Mouse (Mus musculus): ENCODE measurements around the gene Vmn2r25. TPM values are rescaled to one million over a fixed set of nuclear protein-coding genes. Genes with fewer than 3 reads are reported as not detected.
"Not testable (repeated sequence)": the region's sequence is repeated elsewhere in the genome, so short reads cannot be mapped to it uniquely, and the experiment has no call there.

Vmn2r25 gene
- polyA plus RNA-seq (2015; fragmentation: Nextera tagmentation; extraction: Ambion mirVana): not detected in 2 replicates

- not testable (repeated sequence) for ATAC-seq (ENCODE audit: low read depth); H3K4me2 ChIP-seq; H3K4me3 ChIP-seq (replicated peaks); H3K27me3 ChIP-seq; H3K27ac ChIP-seq; H3K4me1 ChIP-seq (replicated peaks); H3K9ac ChIP-seq; DNase-seq; H3K36me3 ChIP-seq; H3K9me3 ChIP-seq (replicated peaks)
- 60% methylated on average over 2 of the region's 2 CpGs for WGBS (ENCODE audit: insufficient replicate concordance)
Measured at GRCm38 (mm10) chr6:123853363-123853762, at the start of gene Vmn2r25. Vmn2r25 (minus strand) TSS chr6:123853463.

GRCm38 (mm10) chr6:123819951-123820350 is 33.3 kb downstream of the Vmn2r25 start:
- no peak overlapping the region for H3K27ac ChIP-seq
- H3K4me3 ChIP-seq (replicated peaks): no peak overlapping the region
- no peak for DNase-seq
- peaks cover 4% of the 10 kb centered on the region; the same call in 1 of the 2 replicates for H3K9me3 ChIP-seq (replicated peaks)
- no peak overlapping the region for H3K4me2 ChIP-seq
- no peaks in the 10 kb centered on the region for H3K36me3 ChIP-seq
- no peaks in the 10 kb centered on the region for H3K27me3 ChIP-seq
- no peak for ATAC-seq (ENCODE audit: low read depth)
- no peaks in the 10 kb centered on the region for H3K4me1 ChIP-seq (replicated peaks)
- WGBS (ENCODE audit: insufficient replicate concordance): 54% methylated on average over 8 of the region's 8 CpGs
- no peak overlapping the region for H3K9ac ChIP-seq

GRCm38 (mm10) chr6:123810291-123810690 is 43.0 kb downstream of the Vmn2r25 start:
- not testable (repeated sequence) for ATAC-seq (ENCODE audit: low read depth)

DNA sequence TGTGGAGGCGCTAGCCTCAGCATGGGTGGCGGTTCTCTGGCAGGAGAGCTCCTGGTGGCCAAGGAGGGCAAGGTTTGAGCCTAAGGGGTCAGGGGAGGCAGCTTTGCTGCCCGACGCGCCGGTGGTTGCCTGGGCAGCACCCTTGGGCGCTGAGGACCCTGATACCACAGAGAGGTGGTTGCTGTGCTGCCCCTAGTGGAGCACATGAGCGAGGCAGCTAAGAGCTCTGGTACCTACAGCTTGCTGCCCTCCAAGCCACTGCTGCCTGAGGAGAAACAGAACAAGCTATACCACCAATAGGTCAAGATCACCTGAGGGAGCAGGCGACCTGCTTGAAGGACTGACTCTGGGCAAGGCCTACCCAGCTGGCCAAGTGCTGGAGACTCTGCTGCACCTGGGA is 59.5 kb downstream of the Vmn2r25 start:
- Histone ChIP-seq H3K4me3 (replicated peaks) (no peak overlapping the region), H3K27me3 (no peaks in the 10 kb centered on the region), H3K9me3 (replicated peaks) (no peaks in the 10 kb centered on the region), H3K4me1 (replicated peaks) (no peaks in the 10 kb centered on the region), H3K27ac (no peak overlapping the region), H3K9ac (no peak overlapping the region), H3K4me2 (no peak overlapping the region), H3K36me3 (no peaks in the 10 kb centered on the region)
- ATAC-seq (ENCODE audit: low read depth) (no peak), DNase-seq (no peak)
- 38% methylated on average over 9 of the region's 9 CpGs for WGBS (ENCODE audit: insufficient replicate concordance)

More at GRCm38 (mm10) chr6:123810291-123810690, 43.0 kb downstream of the Vmn2r25 start:
- not testable (repeated sequence) for H3K4me3 ChIP-seq (replicated peaks); H3K27me3 ChIP-seq; H3K4me2 ChIP-seq; H3K27ac ChIP-seq; H3K9ac ChIP-seq; H3K4me1 ChIP-seq (replicated peaks); H3K9me3 ChIP-seq (replicated peaks); H3K36me3 ChIP-seq; DNase-seq

DNA sequence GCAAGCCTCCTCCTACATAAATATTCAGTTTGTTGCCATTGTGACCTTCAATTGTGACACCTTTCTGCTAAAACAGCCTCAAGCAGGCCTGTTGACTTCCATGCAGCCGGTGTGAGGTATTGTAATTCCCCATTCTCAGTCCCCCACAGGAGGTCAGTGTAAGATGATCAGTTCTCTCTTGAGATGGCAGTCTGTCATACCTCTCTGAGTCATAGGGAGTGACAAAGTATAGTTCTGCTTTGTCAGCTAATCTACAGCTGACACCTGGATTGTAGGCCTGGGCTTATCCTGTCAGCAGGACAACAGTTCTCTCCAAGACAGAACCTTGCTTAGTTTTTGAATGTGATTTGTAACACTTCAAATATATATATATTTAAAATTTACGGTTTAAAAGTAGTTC is 68.4 kb downstream of the Vmn2r25 start:
- H3K27ac ChIP-seq: no peak overlapping the region
- H3K4me2 ChIP-seq: no peak overlapping the region
- no peaks in the 10 kb centered on the region for H3K4me1 ChIP-seq (replicated peaks)
- no peak overlapping the region for H3K9ac ChIP-seq
- no peaks in the 10 kb centered on the region for H3K9me3 ChIP-seq (replicated peaks)
- H3K27me3 ChIP-seq: no peaks in the 10 kb centered on the region
- ATAC-seq (ENCODE audit: low read depth) (no peak), DNase-seq (no peak)
- H3K4me3 ChIP-seq (replicated peaks): no peak overlapping the region
- H3K36me3 ChIP-seq: no peaks in the 10 kb centered on the region
- WGBS (ENCODE audit: insufficient replicate concordance): 54% methylated on average over 2 of the region's 2 CpGs

GRCm38 (mm10) chr6:123778579-123778978 is 74.7 kb downstream of the Vmn2r25 start, which contains the start of gene Vmn2r24:
Vmn2r24 (plus strand) TSS chr6:123778879.
- no peaks in the 10 kb centered on the region for H3K27me3 ChIP-seq
- no peak within 1 kb of the TSS for H3K9ac ChIP-seq
- no peak within 1 kb of the TSS for H3K27ac ChIP-seq
- H3K4me2 ChIP-seq: no peak within 1 kb of the TSS
- H3K4me3 ChIP-seq (replicated peaks): no peak within 1 kb of the TSS
- no peaks in the 10 kb centered on the region for H3K4me1 ChIP-seq (replicated peaks)
- 63% methylated on average over 1 of the region's 1 CpGs for WGBS (ENCODE audit: insufficient replicate concordance)
- ATAC-seq (ENCODE audit: low read depth) (no peak), DNase-seq (no peak)
- no peaks in the 10 kb centered on the region for H3K9me3 ChIP-seq (replicated peaks)
- H3K36me3 ChIP-seq: no peaks in the 10 kb centered on the region

Other genes starting within 250 kb of the Vmn2r25 start
- not detected in 2 replicates for gene Vmn2r22, start 202.7 kb downstream of the Vmn2r25 start, polyA plus RNA-seq (2015; fragmentation: Nextera tagmentation; extraction: Ambion mirVana)
- not detected in 2 replicates for gene Vmn2r23, start 150.8 kb downstream of the Vmn2r25 start, polyA plus RNA-seq (2015; fragmentation: Nextera tagmentation; extraction: Ambion mirVana)
- not detected in 2 replicates for gene Vmn2r24, start 74.6 kb downstream of the Vmn2r25 start, polyA plus RNA-seq (2015; fragmentation: Nextera tagmentation; extraction: Ambion mirVana)
- not detected in 2 replicates for gene Vmn2r26, start 171.1 kb upstream of the Vmn2r25 start, polyA plus RNA-seq (2015; fragmentation: Nextera tagmentation; extraction: Ambion mirVana)

Measured in liver, embryonic 13.5 days (tissue).